Mouse (Mus musculus): Measurements from ENCODE around the gene Dact3. TPM values are rescaled to one million over a fixed set of nuclear protein-coding genes. Genes with fewer than 3 reads are reported as not detected.
A peak's percentile ranks its signal among the peaks of the same experiment; 100 is the strongest.

The Dact3 gene
- polyA plus RNA-seq, 1 experiment from 2014 or later = 5.5 TPM

DNA sequence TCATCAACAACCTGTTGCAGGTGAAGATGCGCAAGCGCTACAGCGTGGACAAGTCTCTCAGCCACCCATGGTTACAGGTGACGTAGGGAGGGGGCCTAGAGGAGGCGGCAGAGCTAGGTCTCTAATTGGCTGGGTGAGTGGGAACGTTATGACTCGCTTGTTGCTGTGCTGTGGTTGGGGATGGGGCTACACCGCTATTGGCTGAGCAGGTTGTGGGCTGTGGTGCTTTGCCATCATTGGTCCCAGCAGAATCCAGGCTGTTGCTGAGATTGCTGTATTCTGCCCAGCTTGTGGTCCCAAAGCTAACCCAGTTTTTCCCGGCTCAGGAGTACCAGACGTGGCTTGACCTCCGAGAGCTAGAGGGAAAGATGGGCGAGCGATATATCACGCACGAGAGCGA, 5.6 kb upstream of the Dact3 start:
- Histone ChIP-seq H3K4me1 (peaks cover 14% of the 10 kb centered on the region), H3K27ac (replicated peaks) (peak overlapping the region; percentile 72), H3K27me3 (replicated peaks; ENCODE audit: low read depth, poor library complexity, severe bottlenecking) (no peaks in the 10 kb centered on the region), H3K9me3 (peaks cover under 1% of the 10 kb centered on the region; the same call in 1 of the 2 replicates), H3K36me3 (replicated peaks) (peaks cover 60% of the 10 kb centered on the region), H3K4me3 (peak overlapping the region; percentile 48)
- WGBS = 11% methylated on average over 16 of the region's 16 CpGs
- peak; percentile 84 for DNase-seq (ENCODE audit: low spot score)

DNA sequence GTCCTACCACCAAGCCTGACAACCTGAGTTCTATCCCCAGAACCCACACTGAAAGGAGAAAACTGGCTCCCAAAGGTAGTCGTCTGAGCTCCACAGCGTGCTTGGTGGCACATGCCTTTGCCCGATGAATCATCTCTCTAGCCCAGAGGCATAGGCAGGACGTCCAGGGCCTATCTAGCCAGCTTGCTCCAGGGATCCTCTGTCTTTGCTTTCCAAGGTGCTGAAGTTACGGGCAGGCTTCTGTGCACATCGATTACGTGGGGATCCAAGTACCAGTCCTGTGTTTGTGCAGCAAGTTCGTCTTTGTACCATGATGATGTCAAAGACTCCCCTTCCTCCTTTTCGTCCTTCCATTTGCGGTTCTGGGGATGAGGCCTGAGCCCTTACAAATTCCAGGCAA, 3.5 kb upstream of the Dact3 start:
- Histone ChIP-seq H3K4me3 (no peak overlapping the region), H3K27ac (replicated peaks) (no peak overlapping the region), H3K4me1 (peaks cover 31% of the 10 kb centered on the region), H3K36me3 (replicated peaks) (peaks cover 40% of the 10 kb centered on the region), H3K9me3 (no peaks in the 10 kb centered on the region), H3K27me3 (replicated peaks; ENCODE audit: low read depth, poor library complexity, severe bottlenecking) (no peaks in the 10 kb centered on the region)
- WGBS = 82% methylated on average over 10 of the region's 10 CpGs
- DNase-seq (ENCODE audit: low spot score) = no peak

DNA sequence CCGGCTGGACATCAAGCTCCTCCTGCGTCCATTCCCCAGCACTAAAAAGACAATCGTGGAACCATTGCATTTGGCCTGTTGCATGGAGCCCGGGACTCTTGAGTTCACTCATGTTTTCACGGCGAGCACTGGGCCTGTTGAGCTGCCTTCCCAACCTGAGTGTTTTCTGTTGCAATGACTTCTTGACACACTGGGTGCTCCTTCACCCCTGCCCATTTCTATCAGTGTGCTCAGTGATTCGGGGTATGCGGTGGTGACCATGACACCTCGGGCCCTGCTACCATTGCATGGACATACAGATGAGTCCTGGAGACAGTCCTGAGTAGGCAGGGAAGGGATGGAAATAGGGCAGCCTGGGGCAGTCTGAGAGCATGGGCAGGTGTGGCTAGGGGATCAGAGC, 2.6 kb upstream of the Dact3 start:
- Histone ChIP-seq H3K36me3 (replicated peaks) (peaks cover 31% of the 10 kb centered on the region), H3K9me3 (no peaks in the 10 kb centered on the region), H3K27me3 (replicated peaks; ENCODE audit: low read depth, poor library complexity, severe bottlenecking) (no peaks in the 10 kb centered on the region), H3K4me3 (no peak overlapping the region), H3K27ac (replicated peaks) (no peak overlapping the region), H3K4me1 (peaks cover 40% of the 10 kb centered on the region)
- no peak for DNase-seq (ENCODE audit: low spot score)
- WGBS = 92% methylated on average over 9 of the region's 9 CpGs

DNA sequence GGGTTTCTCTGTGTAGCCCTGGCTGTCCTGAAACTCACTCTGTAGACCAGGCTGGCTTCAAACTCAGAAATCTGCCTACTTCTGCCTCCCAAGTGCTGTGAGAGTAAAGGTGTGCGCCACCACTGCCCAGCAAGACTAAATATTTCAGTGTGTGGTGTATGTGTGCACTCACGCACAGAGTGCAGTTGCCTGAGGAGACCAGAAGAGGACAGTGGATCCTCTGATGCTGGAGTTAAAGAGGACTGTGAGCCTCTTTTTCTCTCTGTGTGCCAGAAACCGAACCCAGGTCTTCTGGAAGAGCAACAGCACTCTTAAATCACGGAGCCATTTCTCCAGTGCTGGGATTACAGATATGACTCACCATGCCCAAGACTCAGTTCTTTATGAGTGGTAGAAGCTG, 1.7 kb upstream of the Dact3 start:
- DNase-seq (ENCODE audit: low spot score) = no peak
- H3K27ac ChIP-seq (replicated peaks) = no peak overlapping the region
- no peaks in the 10 kb centered on the region for H3K9me3 ChIP-seq
- H3K4me3 ChIP-seq = no peak overlapping the region
- H3K27me3 ChIP-seq (replicated peaks; ENCODE audit: low read depth, poor library complexity, severe bottlenecking) = no peaks in the 10 kb centered on the region
- peaks cover 49% of the 10 kb centered on the region for H3K4me1 ChIP-seq
- WGBS = 89% methylated on average over 4 of the region's 4 CpGs
- H3K36me3 ChIP-seq (replicated peaks) = peaks cover 34% of the 10 kb centered on the region

DNA sequence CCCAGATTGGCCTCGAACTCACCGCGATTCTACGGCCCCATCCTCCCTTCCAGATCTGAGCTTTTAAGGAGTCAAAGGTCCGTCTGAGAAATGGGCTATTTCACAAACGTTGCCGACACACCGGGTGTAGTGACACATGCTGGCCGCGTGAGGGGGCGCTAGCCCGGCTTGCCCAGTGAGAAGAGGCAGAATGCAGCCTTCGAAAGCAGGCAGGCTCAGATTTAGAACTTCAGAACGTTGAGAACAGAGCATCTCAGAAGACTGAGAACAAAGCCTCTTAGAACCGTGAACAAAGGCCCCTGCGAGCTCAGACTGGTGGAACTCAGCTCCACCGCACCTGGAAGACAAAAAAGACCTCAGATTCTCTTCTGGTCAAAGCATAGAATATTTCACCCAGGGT, 927 bp upstream of the Dact3 start:
- WGBS = 5% methylated on average over 17 of the region's 17 CpGs
- H3K27ac ChIP-seq (replicated peaks) = peak overlapping the region; percentile 96
- peak overlapping the region; percentile 94 for H3K4me3 ChIP-seq
- no peaks in the 10 kb centered on the region for H3K27me3 ChIP-seq (replicated peaks; ENCODE audit: low read depth, poor library complexity, severe bottlenecking)
- peaks cover 42% of the 10 kb centered on the region for H3K36me3 ChIP-seq (replicated peaks)
- no peaks in the 10 kb centered on the region for H3K9me3 ChIP-seq
- peaks cover 57% of the 10 kb centered on the region for H3K4me1 ChIP-seq
- peak; percentile 86 for DNase-seq (ENCODE audit: low spot score)

DNA sequence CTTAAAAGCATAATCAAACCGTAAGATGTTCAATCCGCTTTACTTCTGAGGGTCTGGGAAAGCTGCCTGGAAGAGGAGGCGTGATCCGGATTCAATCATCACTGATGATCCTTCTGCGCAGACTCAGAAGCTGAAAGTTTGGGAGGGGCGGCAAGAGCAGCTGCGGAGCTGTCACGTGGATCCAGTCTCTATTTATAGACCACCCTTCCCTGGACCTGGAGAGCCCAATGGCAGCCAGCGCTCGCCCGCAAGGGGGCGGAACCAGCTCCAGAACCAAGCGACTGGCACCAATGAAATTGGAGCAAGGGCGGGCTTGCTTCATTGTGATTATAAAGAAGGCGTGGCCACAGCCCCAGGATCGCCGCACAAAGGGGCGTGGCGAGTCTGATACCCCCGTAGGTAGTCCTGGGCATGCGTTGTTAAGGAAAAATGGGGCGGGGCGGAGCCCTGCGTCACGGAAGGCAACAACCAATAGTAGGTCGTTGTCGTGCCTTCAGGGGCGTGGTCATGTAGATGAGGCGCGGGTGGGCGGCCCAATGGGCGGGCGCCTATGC, 284 bp upstream of the Dact3 start:
- Histone ChIP-seq H3K4me1 (peaks cover 56% of the 10 kb centered on the region), H3K36me3 (replicated peaks) (peaks cover 41% of the 10 kb centered on the region), H3K9me3 (no peaks in the 10 kb centered on the region), H3K4me3 (peak overlapping the region; percentile 94), H3K27me3 (replicated peaks; ENCODE audit: low read depth, poor library complexity, severe bottlenecking) (no peaks in the 10 kb centered on the region), H3K27ac (replicated peaks) (peak overlapping the region; percentile 96)
- under 1% methylated on average over 33 of the region's 33 CpGs for WGBS
- peak; percentile 100 for DNase-seq (ENCODE audit: low spot score)

DNA sequence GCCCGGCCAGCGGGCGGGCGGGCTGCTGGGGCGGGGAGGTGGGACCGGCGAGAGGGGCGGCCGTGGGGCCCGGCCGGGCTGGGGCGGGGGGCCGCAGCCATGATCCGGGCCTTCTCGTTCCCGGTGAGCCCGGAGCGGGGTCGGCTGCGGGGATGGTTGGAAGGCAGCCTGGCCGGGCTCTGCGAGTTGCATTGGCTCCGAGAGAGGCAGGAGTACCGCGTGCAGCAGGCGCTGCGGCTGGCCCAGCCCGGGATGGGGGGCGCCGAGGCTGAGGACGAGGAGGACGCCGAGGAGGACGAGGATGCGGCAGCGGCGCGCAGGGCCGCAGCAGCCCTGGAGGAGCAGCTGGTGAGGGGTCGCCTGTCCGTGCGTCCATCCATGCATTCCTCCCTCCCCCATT, 209 bp downstream of the Dact3 start:
- peak overlapping the region; percentile 94 for H3K4me3 ChIP-seq
- WGBS = under 1% methylated on average over 42 of the region's 42 CpGs
- H3K36me3 ChIP-seq (replicated peaks) = peaks cover 39% of the 10 kb centered on the region
- H3K9me3 ChIP-seq = no peaks in the 10 kb centered on the region
- peak overlapping the region; percentile 96 for H3K27ac ChIP-seq (replicated peaks)
- no peak for DNase-seq (ENCODE audit: low spot score)
- no peaks in the 10 kb centered on the region for H3K27me3 ChIP-seq (replicated peaks; ENCODE audit: low read depth, poor library complexity, severe bottlenecking)
- peaks cover 58% of the 10 kb centered on the region for H3K4me1 ChIP-seq

DNA sequence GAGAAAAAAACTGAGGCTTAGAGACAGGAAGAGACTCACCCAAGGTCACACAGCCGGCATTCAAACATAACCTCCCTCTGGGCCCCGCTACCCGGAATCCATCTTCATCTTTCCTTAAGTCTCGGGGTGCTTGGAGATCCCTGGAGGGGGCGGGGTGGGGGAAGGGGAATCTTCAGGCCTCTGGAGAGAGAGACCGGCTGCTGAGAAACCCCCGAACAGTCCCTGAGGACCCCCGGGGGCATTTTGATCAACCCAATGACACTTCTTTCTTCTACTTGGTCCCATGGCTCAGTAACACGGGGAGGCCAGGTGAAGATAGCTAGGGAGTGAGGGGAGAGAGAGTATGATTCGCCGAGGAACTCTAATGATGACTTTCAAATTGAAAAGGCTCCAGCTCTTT, 889 bp downstream of the Dact3 start:
- Histone ChIP-seq H3K27ac (replicated peaks) (peak overlapping the region; percentile 96), H3K4me3 (peak overlapping the region; percentile 94), H3K36me3 (replicated peaks) (peaks cover 41% of the 10 kb centered on the region), H3K9me3 (no peaks in the 10 kb centered on the region), H3K27me3 (replicated peaks; ENCODE audit: low read depth, poor library complexity, severe bottlenecking) (no peaks in the 10 kb centered on the region), H3K4me1 (peaks cover 60% of the 10 kb centered on the region)
- DNase-seq (ENCODE audit: low spot score) = peak; percentile 60
- 6% methylated on average over 11 of the region's 11 CpGs for WGBS

DNA sequence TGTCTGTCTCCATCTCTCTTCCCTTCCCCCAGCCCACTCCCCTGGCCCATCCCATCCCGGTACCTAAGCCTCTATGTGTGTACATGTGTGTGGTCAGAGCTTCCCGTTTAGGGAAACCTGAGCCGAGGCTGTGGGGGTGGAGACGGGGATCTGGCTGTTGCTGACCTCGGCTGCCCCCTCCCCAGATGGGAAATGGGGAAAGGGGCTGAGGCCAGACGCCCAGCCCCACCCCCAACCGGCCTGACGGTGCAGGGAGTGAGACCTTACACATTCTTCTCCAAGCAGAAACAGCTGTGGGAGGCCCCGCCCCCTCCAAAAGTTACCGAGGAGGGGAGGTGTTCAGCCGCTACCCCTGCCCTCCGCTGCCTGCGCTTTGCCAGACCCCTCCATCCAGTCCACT, 1.5 kb downstream of the Dact3 start:
- Histone ChIP-seq H3K27ac (replicated peaks) (peak overlapping the region; percentile 96), H3K4me1 (peaks cover 64% of the 10 kb centered on the region), H3K9me3 (no peaks in the 10 kb centered on the region), H3K36me3 (replicated peaks) (peaks cover 43% of the 10 kb centered on the region), H3K4me3 (peak overlapping the region; percentile 94), H3K27me3 (replicated peaks; ENCODE audit: low read depth, poor library complexity, severe bottlenecking) (no peaks in the 10 kb centered on the region)
- 2% methylated on average over 13 of the region's 13 CpGs for WGBS
- peak; percentile 98 for DNase-seq (ENCODE audit: low spot score)

DNA sequence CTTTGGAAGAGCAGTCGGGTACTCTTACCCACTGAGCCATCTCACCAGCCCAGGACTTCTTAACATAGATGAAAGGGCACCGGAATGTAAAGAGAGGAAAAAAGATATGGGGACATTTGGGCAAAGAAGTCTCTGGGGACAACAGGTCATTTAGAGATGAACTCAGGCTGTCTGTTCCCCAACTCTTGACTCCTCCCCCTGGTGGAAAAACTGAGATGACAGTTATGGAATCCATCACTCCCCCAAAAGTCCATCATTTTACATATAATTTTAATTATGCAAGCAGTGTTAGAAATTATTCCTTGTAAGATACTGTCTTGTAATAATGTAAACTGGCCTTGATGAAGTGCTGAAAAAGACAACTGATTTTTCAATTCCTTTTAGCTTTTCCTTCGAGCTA, 2.6 kb downstream of the Dact3 start:
- Histone ChIP-seq H3K36me3 (replicated peaks) (peaks cover 44% of the 10 kb centered on the region), H3K4me1 (peaks cover 64% of the 10 kb centered on the region), H3K4me3 (peak overlapping the region; percentile 94), H3K27me3 (replicated peaks; ENCODE audit: low read depth, poor library complexity, severe bottlenecking) (no peaks in the 10 kb centered on the region), H3K27ac (replicated peaks) (peak overlapping the region; percentile 96; the same call in 1 of the 2 replicates), H3K9me3 (0 out of 2 replicates have a peak, but pooled peaks cover 3% of the 10 kb centered on the region)
- DNase-seq (ENCODE audit: low spot score) = no peak
- WGBS = 73% methylated on average over 3 of the region's 3 CpGs

DNA sequence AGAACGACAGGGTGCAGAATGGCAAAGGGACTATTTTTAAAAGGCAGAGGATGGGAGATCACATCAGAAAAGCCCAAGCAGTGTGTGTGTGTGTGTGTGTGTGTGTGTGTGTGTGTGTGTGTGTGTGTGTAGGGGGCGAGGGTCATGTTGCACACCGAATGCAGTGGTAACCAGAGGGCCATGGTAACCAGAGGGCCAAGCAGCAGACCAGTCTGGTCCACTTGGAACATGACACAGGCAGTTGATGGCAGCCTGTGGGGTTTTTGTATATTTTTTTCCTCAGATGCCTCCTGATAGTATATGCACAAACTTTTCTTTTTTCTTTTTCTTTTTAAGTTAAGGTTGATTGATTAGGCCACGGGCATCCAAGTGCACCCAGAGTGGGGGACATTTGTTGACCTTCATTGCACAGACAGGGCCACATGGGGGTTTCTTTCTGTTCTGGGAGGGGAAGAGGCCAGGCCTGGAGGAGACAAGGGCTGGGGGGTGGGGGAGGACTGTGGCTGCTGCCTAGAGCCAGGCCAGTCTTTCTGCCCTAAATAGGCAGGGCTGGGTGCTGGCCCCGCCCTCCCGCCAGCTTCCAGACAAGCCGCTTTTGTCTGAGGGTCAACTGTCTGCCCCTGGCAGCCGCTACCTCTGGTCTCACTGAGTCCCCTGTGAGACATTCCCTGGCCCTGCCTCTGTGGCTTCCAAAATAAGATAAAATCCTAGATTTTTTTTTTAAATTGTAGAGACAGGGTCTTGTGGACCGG, 4.9 kb downstream of the Dact3 start:
- H3K27ac ChIP-seq (replicated peaks) = peak overlapping the region; percentile 94
- H3K4me1 ChIP-seq = peaks cover 75% of the 10 kb centered on the region
- H3K36me3 ChIP-seq (replicated peaks) = peaks cover 64% of the 10 kb centered on the region
- H3K9me3 ChIP-seq = peaks cover 10% of the 10 kb centered on the region
- WGBS = 10% methylated on average over 9 of the region's 9 CpGs
- H3K27me3 ChIP-seq (replicated peaks; ENCODE audit: low read depth, poor library complexity, severe bottlenecking) = peaks cover 21% of the 10 kb centered on the region
- DNase-seq (ENCODE audit: low spot score) = peak; percentile 93
- H3K4me3 ChIP-seq = peak overlapping the region; percentile 44

DNA sequence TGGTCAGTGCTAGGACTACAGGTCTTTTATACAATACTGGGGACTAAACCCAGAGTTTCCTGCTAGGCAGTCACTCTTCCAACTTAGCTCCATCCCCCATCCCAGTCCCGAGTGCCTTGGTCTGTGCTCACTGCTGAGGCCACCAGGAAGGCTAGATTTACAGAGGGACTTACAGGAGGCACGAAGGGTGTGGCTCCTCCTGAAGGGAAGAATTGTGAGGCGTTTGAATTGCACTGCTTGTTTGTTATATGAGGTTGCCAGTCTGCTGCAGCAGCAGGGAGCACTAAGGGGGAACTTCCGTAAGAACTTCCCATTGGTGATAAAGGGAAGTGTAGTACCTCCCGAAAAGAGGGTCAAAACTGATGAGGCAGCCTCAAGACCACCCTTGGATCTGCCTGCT, 5.5 kb downstream of the Dact3 start:
- H3K27ac ChIP-seq (replicated peaks) = peak overlapping the region; percentile 94
- whole genome bisulfite sequencing = 8% methylated on average over 5 of the region's 5 CpGs
- peaks cover 73% of the 10 kb centered on the region for H3K4me1 ChIP-seq
- peaks cover 27% of the 10 kb centered on the region for H3K27me3 ChIP-seq (replicated peaks; ENCODE audit: low read depth, poor library complexity, severe bottlenecking)
- no peak for DNase-seq (ENCODE audit: low spot score)
- H3K36me3 ChIP-seq (replicated peaks) = peaks cover 70% of the 10 kb centered on the region
- H3K9me3 ChIP-seq = peaks cover 16% of the 10 kb centered on the region
- H3K4me3 ChIP-seq = peak overlapping the region; percentile 44

DNA sequence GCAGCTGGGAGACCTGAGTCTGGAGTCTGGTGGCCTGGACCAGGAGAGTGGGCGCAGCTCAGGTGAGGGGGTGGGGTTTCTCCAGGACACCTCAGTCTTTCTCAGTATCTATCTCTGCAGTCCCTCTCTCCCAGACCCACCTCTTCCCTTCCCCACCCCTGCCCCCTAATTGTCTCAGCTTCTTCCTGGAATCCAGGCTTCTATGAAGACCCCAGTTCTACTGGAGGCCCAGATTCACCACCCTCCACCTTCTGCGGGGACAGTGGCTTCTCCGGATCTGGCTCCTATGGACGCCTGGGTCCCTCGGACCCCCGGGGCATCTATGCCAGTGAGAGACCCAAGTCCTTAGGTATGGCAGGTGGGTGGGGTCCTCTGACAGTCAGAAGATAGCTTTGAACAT, 8.0 kb downstream of the Dact3 start:
- Histone ChIP-seq H3K36me3 (replicated peaks) (peaks cover 89% of the 10 kb centered on the region), H3K4me3 (no peak overlapping the region), H3K27me3 (replicated peaks; ENCODE audit: low read depth, poor library complexity, severe bottlenecking) (peaks cover 53% of the 10 kb centered on the region), H3K27ac (replicated peaks) (peak overlapping the region; percentile 48; the same call in 1 of the 2 replicates), H3K9me3 (peaks cover 27% of the 10 kb centered on the region), H3K4me1 (peaks cover 57% of the 10 kb centered on the region)
- DNase-seq (ENCODE audit: low spot score) = no peak
- 94% methylated on average over 6 of the region's 6 CpGs for WGBS

Data from embryonic facial prominence, embryonic 10.5 days (tissue).